Mouse (Mus musculus): ENCODE measurements at regions not wholly inside any gene's neighbourhood (a gene's known extent, or its start where the extent isn't known, plus 50 kb on each side); places are given as distances from the start of the nearest gene placed in this dataset.

DNA sequence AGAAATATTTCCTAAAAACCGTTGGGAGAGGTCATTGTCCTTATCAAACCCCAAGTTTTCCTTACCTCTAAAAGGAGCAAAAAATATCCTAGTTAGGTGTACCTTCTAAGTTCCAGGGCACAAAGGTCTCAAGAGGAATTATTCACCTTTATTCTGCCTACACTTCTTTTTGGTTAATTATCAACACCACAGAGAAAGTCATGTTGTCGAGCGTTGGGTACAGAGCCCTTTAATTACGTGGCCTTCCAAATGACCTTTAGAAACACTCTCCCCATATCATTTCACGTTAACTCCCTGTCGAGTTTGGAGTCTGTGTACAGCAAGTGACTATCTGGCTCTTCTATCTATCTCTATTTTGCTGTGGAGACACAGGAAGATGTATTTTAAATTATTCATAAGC, 90.7 kb upstream of the Gm765 start:
- TF ChIP-seq CTCF (IDR thresholded peaks at IDR 0.05; ENCODE audit: insufficient read depth, low read depth, low read length) (no peak), POLR2A (IDR thresholded peaks at IDR 0.05; ENCODE audit: insufficient read depth, low read depth, low read length) (no peak)
